Mouse (Mus musculus) CD4-positive naive resting alpha-beta T cell, adult 76 days (primary cell): Measurements from ENCODE around the gene Lrrc31. TPM values are rescaled to one million over a fixed set of nuclear protein-coding genes. Genes with fewer than 3 reads are reported as not detected.

Source experiments
- total RNA-seq: library from RNA; stranded (reverse); gene quantifications from one replicate; pipeline ENCODE4 v1.2.4, GENCODE M21; 2023

Gene Lrrc31
- not detected for total RNA-seq

GRCm38 (mm10) chr3:30699711-30700505, at the start of gene Lrrc31:
Gene Lrrc31, minus strand, starts transcription at chr3:30699843.

GRCm38 (mm10) chr3:30746006-30746405, 46.4 kb upstream of the Lrrc31 start, which contains the start of gene Samd7:
Gene Samd7, plus strand, starts transcription at chr3:30746293.

GRCm38 (mm10) chr3:30647440-30648090, 52.1 kb downstream of the Lrrc31 start, which contains the start of gene Lrrc34:
Gene Lrrc34, minus strand, starts transcription at chr3:30647869.

GRCm38 (mm10) chr3:30644207-30644606, 55.4 kb downstream of the Lrrc31 start, which contains the start of gene Lrriq4:
Gene Lrriq4, plus strand, starts transcription at chr3:30644507.

Other genes starting within 250 kb of the Lrrc31 start
- not detected for gene Mecom, start 151.8 kb downstream of the Lrrc31 start, total RNA-seq
- gene Actrt3, start 99.9 kb downstream of the Lrrc31 start, total RNA-seq = 0.56 TPM
- 59.6 TPM for gene Mynn, start 97.8 kb downstream of the Lrrc31 start, total RNA-seq
- not detected for gene Lrriq4, start 55.3 kb downstream of the Lrrc31 start, total RNA-seq
- not detected for gene Lrrc34, start 52.0 kb downstream of the Lrrc31 start, total RNA-seq
- not detected for gene Samd7, start 46.5 kb upstream of the Lrrc31 start, total RNA-seq
- 87.8 TPM for gene Sec62, start 93.0 kb upstream of the Lrrc31 start, total RNA-seq
- 0.67 TPM for gene Gpr160, start 156.1 kb upstream of the Lrrc31 start, total RNA-seq